Mouse (Mus musculus) retina, postnatal 1 day (tissue): ENCODE measurements around the gene Fam129c.

Experiments
- DNase-seq: peaks from one replicate; pipeline ENCODE4 v3.0.0-alpha.2; 2012

The Fam129c gene

DNA sequence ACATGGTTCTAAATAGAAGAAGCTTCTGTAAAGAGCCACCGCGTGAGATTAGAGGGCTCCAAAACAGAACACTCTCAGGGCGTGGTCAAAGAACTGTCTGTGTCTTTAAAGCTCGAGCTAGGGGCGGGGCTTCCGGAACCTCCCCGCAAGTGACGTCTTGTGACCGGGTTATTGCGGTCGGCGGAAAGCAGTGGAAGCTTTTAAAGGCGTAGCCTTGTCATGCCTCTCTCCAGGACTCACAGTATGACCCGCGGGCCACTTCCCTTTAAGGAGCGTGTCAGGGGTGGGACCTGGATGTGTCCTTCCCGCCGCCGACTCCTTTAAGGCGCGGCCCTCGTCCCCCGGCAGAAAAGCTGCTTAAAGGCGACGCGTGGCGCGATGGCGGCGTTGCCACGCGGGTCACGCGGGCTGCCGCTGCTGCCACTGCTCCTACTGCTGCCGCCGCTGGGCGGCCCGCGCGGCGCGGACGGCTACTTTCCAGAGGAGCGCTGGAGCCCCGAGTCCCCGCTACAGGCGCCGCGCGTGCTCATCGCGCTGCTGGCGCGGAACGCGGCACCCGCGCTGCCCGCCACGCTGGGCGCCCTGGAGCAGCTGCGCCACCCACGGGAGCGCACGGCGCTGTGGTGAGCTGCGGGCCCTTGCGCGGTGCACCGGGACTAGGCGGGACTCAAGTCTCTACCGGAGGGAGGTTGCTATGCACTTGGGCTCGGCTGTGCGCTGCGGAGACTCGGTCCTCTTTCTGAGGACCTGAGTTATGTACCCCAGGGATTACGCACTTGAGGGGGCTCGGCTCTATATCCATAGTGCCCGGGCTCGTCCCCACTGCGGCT is 13.6 kb downstream of the Fam129c start, which contains the start of gene Colgalt1:
Gene Colgalt1 (plus strand): TSS at position 177 of the 830 bp plus-strand sequence.
- DNase-seq, result peak; percentile 100

DNA sequence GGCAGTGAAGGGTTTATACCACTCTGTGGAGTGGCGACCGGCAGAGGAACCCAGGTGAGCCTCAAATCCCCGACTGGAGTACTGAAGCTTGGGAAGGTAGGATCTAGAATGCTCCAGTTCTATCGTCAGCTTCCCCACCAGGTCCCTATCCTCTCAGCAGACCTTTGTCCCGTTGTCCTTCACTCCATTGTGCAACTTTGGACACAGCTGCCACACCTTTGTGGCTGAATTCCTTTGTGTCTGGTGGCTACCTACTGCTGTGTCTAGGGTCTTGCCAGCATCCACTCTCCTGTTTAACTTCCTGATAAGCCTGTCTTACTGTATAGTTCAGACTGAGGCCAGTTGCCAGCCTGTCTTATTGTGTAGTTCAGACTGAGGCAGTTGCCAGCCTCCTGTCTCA is 14.7 kb downstream of the Fam129c start:
- no peak for DNase-seq

DNA sequence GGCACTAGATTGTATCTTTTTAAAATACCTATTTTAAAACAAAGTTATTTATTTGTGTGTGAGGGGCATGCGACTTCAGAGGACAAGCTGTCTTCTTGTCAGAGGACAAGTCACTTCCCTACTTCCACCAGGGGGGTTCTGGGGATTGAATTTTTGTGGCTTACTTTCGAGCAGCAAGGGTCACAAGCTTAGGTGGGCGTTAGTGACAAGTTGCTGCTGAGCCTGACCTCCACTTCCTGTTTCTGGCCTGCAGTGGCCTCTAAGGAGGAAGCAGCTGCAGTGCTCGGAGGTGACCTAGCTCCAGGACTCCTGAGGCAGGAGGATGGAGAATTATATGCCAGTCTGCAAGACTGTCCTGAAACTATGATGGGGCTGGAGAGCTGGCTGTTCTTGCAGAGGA is 16.0 kb downstream of the Fam129c start:
- no peak for DNase-seq

DNA sequence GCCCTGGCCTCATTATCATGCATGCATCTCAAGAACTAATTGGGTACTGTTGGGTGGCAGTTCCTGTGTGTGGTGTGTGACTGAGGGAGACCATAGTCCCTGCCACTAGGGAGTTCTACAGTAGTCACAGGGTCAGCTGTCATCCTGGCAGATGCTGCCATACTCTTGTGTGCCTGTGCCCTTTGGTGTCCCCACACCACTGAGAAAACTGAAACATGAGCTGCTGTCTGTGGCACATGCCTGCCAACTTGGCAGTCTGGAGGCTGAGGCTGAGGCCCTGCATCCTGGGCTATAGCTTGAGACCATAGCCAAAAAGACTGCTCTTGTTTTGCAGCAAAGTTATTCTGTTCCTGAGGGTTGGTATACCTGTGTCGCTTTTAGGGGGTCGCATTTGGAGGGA is 22.3 kb downstream of the Fam129c start:
- no peak for DNase-seq

DNA sequence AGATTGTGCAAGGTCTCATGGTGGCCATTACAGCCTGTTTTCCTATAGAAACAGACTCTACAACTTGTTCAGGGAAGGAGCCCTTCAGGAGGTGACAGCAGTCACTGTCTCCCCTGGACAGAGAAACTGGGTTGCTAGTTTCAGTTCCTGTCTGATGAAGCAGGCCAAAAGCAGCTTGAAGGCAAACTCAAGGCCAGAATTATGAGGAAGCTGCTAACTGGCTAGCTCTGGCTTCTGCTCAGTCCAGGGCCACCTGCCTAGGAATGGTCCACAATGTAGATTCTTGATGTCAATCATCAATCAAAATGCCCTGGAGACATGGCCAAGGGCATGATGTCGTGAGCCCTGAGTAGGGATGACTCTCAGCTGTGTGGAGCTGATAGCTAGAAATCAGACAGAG is 27.6 kb downstream of the Fam129c start:
- DNase-seq, result no peak

DNA sequence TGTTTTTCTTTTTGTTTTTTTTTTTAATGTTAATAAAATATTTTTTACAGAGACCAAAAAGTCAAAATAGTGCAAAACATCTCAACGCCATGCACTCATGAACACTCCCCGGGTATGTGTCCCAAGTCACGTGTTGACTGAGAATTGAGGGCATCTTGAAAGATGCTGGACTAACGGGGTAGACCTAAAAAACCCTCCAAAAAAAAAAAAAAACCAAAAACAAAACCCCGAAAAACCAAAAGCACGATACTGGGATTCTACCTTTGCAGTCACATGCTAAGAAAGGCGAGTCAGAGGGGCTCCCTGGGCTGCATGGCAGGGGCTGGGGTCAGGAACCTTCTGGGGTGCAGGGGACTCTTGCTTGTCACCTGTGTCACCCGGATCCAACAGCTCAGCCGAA is 29.3 kb downstream of the Fam129c start:
- DNase-seq, result no peak

DNA sequence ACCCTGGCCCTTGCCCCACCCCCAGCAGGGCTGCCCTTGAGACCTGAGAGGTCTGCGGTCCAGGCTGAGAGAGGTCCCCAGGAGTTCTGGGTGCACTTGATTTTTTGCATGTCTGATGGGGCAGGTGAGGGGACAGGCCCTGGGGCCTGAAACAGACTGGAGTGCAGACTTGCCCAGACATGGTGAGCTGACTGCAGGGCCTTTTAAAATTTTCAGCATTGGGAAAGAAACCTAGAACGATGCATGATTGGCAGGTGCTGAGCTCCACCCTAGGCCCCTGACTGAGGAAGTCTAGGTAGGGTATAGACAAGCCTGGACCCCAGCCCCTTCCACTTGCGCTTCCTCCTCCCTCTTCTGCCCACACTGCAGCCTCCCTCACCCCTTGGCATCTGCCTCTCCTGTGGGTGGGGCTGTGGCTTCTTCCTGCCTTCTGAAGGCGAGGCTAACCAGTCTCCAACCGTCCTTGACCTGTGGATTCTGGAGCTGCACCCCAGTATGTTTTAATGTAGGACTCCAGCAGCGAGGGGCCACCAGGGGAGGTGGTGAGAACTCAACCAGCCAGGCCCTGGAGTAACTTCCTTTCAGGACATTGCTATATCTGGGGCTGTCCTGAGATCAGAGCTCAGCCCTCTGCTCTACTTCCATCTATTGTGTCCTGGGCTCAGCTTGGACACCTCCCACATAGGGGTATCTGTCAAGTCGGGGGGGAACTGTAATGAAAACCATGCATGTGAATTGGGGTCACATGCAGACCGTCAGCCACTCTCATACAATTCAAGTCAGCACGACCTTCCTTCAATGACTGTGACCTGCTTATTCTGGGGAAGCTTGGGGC is 30.0 kb downstream of the Fam129c start:
- no peak for DNase-seq

DNA sequence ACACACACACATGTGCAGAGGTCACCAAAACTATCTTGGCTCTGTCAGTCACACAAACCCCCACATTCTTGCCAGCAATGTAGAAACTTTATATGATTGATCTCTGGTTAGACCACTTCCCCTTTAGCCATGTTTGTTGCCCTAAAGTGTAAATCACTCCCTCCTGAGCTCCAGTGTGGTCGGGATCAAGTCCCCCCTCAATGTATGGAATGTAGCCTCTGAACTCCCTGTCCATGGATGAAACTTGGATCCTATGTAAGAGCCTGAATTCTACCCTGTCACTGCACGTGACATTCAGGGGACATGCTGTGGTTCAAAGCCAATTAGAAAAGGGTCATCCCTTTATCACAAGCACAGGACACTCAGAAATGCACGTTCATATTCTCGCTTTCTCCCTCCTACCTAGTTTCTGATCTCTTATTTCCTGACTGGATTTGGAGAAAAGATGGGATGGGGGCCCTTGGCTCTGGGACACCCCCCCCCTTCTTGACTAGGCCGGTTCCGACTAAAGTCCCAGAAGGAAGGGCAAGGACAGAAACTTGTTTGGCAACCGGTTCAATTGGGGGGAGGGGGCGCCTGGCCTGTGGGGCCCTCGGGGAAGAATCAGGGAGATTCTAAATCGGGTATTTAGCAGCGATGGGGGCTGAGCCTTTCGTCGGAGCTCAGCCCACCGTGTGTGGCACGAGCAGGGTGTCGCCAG is 31.1 kb downstream of the Fam129c start:
- DNase-seq, result no peak

DNA sequence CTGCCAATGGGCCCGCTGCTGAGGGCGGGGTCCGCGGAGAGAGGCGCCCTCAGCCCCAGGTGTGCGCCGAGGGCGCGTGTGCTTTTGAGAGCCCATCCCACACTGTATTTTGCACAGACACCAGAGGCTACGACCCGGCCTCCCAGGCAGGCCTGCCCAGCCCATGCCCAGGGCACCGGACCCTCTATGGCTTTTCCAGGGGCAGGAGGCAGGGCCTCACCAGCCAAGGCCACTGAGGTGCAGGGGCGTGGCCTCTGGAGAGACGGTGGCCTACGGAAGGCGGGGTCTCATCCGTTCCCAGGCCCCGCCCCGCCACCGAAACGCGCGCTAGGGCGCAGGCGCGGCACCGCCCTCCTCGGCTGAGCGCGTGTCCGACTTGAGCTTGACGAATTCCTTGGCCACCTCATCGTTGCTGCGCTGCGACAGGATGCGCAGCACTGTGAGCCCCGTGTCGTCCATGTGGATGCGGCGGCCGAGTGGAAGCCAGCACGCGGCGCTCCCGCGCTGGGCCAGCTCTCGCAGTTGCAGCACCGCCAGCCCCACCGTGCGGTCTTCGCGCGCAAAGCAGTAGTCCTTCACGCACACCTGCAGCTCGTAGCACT is 31.7 kb downstream of the Fam129c start:
- peak; percentile 94 for DNase-seq

DNA sequence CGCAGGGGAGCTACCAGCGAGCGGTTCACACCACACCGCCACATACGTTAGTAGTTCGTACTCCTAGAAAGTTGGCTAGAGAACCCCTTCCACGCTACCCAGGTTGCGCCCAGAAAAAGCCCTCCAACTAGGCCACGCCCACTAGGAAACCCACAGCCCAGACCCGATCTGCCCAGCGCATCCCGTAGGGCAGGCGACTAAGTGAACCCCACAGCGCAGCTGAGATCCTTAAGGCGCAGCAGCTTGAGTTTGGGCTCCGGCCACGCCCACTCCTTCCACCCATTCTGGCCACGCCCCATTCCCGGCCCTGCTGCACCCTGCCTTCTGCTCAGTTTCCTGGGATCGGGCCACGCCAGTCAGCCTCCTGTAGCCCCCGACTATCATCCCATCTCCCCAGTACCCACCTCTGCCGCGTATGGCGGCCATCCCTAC is 32.3 kb downstream of the Fam129c start:
- DNase-seq, result peak; percentile 57

DNA sequence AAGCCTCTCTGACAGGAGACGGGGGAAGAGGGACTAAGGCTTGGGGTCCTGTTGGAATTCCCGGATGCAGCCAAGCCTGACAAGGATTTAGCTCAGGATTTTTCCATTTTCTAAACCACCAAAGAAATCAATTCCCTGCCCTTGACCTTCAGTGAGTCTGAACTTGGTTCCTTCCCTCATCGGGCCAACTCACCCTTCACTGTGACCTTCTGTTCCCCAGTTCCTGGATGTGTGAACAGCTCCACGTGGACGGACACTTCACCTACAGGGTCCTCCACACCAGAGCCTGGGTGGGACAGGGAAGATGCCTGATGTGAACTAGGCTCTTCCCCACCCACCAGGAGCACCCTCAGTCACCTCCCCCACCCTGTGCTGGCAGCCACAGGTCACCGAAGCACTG is 33.3 kb downstream of the Fam129c start:
- no peak for DNase-seq

DNA sequence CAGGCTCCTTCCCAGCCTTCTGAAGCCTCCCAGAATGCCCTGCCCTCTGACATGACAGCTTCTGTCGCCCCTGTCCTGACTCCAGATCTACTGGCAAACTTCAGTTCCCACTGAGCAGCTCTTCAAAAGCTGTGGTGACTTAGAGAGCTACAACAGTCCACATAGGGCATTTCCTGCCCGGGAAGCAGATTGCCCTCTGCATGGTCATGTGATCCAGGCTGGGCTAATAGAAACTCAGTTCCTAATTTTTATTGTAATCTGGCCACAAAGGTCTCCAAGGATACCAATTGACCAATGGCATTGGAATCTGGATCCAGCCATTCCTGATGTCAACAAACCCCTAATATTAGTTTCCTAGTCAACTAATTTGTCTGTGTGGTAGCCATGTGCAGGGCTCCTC is 34.4 kb downstream of the Fam129c start:
- no peak for DNase-seq

DNA sequence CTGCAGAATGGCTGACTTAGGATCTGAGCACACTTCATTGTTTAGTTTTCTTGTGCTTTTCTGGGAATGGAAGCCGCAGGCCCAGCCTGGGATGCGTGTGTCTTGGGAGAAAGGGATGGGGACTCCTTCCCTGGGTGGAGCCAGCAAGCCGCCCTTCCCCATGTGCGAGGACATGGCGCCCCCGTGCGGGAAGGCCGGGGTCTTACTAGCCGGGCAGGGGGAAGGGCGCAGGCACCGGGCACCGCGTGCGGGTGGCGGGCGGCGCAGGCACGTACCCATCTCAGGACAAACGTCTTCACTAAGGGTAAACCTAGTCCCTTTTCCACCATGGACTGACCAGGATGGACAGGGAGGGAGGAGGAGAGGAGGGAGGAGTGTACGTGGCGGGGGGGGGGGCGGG is 35.7 kb downstream of the Fam129c start:
- DNase-seq, result peak; percentile 49

DNA sequence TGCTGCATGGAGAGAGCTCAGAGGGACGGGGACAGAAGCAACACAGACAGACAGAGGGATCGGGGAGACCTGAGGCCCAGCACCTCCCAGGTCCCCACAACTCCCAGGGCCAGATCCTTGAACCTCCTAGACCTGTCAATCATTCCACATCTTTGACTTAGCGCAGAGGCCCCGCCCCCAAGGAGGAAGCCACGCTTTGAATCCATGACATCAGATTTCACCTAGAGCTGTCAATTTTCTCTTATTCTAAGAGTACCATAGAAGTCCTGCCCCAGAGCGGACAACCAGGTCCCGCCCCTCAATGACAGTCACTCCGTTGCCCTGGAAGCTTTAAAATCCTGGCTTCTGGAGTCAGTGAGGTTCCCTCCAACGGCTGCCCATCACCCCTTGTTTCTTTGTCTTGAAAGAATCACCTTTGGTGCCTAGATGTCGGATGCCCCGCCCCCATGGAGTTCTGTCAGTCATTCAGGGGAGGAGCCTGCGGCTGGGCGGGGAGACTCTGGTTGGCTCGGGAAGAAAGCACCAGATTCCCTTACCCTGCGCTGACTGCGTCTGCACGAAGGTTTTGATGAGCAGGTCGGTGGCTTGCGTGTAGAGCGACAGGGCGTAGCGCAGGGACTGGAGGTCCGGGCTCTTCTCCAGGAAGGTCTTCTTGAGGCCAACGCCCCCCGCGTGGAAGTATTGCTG is 36.7 kb downstream of the Fam129c start:
- DNase-seq, result peak; percentile 81

DNA sequence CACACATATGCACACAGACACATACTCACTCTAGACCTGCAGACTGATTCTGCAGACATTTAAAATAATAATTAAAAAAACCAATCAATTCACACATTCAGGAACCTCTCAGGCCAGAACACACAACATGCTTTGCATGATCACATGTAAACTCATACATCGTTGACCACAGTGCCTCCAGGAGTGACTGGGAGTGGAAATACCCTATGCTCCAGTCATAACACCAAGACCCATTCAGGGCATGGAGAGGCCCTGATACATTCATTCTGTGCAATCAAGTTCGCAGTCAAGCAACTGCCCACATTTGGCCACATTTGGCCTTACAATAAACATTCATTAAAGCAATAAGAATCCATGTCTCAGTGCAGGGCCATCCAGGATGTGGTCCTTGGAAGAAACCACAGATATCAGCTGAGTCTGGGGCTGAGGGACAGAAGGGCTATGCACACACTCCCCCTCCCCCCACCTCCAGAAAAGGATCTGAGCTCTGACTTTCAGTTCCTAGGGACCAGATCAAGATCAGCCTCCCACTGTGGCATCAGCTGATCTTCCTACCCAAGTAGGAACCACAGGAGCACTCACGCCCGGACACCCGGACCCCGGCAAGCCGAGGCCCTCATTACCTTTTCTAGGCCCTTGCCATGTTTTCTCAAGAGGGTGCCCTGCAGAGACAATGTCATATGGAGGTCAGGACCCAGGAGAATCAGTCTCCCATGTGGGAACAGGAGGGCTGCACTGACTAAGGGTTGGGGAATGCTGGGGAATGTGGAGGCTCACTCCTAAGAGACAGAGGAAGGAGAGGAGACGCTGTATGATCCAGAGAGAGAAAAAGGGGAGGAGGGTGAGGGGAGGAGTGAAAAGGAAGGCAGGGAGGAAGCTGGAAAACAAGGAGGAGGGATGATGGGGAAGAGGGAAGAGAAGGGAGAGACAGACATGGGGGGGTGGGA is 40.0 kb downstream of the Fam129c start:
- no peak for DNase-seq

DNA sequence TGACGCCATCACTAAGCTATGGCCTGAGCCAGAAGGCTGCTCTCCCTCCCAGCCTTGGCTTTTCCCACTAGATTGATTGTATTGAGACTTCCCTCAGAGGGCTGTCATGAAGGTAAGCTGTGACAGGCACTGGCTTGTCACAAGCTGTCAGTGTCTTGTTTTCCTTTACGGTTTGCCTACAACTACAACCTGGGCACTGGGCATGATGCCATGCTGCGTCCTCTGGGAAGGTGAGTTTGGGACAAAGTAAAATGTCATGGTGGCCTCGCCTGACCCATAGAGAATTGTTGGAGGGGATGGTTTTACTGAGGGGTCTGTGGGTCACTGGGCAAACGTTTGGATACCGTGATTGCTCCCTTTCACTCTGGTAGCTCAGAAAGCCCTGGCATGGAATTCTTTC is 40.9 kb downstream of the Fam129c start:
- DNase-seq, result no peak

DNA sequence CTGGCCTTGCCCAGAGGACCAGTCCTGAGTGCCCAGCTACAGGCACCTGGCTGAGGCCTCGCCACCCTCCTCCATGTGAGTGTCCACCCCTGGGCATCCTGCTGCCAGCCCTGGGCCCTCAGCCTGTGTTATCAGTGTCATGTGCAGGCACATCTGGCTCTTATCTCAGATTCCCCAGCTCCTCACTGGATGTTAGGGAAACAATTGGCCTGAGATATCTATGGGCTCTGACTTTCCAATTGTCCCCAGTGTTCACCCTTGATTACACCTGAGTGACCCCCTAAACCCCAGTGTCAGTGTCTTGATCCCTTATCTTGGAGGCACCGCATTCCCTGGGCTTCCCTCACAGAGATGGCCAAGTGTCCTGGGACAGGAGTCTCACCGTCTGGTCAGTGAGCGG is 41.9 kb downstream of the Fam129c start:
- DNase-seq, result no peak

DNA sequence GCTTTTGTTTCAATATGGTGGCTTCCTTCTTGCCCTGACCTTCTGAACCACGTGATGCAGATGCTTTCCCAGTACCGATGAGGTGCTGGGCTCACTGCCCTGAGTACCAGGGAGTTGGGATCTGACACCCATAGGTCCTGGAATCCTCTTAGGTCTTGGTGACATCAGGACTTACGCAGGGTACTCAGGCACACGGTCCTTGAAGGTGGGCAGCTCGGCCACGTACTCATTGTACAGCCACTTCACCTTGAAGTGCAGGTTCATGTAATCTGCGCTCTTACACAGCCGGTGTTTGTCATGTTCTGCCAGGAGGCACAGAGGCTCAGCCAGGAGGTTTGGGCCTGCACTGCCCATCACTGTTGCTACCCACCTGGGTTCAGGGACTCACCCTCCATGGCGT is 48.1 kb downstream of the Fam129c start:
- DNase-seq, result no peak

DNA sequence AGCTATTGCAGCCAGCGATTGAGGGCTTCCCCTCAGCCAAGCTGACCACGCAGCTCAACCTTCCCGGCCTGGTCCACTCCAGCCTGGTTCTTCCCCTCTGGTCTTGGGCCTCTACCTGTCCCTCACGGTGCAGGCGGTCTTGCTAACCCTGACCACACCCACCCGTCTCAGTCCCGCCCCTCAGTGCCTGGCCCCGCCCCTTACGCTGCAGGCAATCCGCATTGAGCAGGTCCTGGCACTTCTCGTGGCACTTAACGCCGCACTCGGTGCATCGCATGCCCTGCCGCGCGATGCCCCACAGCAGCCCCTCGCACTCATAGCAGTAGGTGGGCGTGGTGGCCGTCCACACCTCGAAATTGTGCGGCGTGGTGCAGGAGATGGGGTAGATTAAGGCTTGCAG is 57.2 kb downstream of the Fam129c start:
- DNase-seq, result peak; percentile 59
